Mouse (Mus musculus): ENCODE results near the gene Dock1.

GRCm38 (mm10) chr7:134681729-134682527, 11.5 kb downstream of the Dock1 start:
- TF ChIP-seq POLR2A (IDR thresholded peaks at IDR 0.05; ENCODE audit: insufficient read depth, low read length) (no peak), CTCF (IDR thresholded peaks at IDR 0.05; ENCODE audit: low read depth, low read length) (no peak), EP300 (IDR thresholded peaks at IDR 0.05; ENCODE audit: insufficient read depth, low read depth, low read length) (peak; percentile 64; the same call in 1 of the 2 replicates)
